Mouse (Mus musculus): ENCODE results near the gene 1110059E24Rik.

GRCm38 (mm10) chr19:21566484-21566883 is 86.3 kb downstream of the 1110059E24Rik start:
- TF ChIP-seq CTCF (IDR thresholded peaks at IDR 0.05; ENCODE audit: extremely low read depth, insufficient read length, insufficient replicate concordance, low read depth, low read length) (no peak), POLR2A (IDR thresholded peaks at IDR 0.05; ENCODE audit: low read depth, low read length) (no peak)

All from small intestine, adult 2 months (tissue).